Mouse (Mus musculus): ENCODE measurements at regions not wholly inside any gene's neighbourhood (a gene's known extent, or its start where the extent isn't known, plus 50 kb on each side); places are given as distances from the start of the nearest gene placed in this dataset.
A peak's percentile ranks its signal among the peaks of the same experiment; 100 is the strongest.

DNA sequence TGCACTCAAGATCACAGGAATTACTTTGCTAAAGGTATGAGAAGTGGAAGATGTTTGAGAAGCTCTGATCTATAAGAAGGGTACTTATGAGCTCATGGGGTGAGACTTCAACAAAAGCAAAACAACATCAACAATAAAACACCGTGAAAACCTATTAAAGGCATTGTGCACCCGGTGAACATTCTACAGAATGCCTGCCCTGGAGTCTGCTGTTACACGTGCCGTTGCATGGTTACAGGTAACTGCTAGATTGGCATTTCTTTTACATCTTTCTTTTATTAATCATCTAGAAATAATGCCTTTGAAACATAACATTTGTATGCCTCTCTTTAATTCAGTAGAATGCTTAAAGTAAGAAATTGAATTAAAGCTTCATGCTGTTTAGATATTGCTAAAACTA lies 661.0 kb downstream of the Pcdh18 start:
- DNase-seq (ENCODE audit: low read depth, low spot score): no peak

DNA sequence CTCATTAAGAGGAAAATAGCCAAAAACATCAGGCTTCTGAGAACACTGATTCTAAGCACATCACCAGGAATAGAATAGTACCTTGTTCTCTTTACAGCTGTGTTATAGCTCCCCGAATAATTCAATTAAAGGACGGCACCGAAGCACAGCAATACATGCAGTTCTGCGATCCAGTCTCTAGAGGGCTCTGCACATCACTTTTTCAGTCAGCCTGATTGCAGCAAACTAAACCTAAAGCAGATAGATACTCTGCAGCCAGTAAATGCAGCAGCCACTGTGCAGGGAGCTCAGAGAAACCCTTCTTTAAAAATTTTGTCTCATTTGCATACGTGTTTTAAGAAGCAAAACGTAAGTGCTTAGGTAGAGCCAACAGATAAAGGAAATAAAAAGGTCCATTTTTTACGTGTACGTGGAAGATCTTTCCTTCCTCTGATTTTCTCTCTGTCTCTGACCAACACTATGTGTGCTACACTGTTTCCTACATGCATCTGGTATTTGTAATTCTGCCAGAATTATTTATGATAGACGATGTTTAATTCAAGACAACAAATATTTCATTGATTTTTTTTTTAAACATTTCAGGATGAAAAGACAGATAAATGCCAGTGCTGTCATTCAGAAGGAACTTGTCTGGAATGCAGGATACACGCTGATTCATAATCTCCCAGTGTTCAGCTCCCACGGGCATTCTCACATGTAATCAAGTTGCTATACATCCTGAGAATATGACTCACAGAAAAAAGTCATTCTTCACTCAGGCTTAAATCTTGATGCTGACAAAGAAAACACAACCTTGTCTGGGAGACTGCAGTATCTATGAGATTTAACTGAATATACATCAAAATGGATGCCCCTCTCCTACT lies 663.1 kb downstream of the Pcdh18 start:
- DNase-seq (ENCODE audit: low read depth, low spot score): peak; percentile 1

DNA sequence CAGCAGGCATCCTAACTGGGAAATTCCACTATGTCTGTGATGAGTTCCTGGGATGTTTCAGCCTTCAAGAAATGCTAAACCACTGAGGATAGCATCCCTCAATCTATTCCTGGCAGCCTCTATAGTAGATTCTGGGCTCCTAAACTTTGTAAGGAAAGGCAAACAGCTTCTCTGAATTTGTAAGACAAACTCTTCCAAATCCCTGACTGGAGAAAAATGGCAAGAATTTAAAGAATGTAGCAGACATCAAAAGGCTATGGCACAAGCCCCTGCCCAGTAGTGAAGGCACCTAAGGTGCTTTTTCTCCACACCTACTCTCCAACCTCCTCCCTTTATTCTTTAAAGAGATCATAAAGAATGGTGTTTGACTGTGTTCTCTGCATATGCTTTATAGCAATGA lies 688.3 kb downstream of the Pcdh18 start:
- DNase-seq (ENCODE audit: low read depth, low spot score): no peak

DNA sequence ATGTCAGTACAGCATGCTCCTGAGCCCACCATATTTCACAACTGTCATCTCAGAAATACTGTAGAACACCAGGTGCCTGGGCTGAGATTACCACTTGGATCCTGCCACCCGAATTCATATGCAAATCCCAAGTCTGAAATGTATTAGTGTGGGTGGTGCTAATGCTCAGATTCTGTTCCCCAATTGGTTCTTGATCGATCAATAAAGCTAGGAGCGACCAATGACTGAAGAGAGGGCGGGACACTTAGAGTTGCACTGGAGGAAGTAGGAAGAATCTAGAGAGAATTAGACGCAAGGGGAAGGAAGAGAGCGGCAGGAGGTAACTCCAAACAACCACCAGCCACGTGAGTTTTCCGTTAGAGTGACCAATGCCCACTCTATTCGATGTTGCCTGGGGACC lies 695.0 kb downstream of the Pcdh18 start:
- DNase-seq (ENCODE audit: low read depth, low spot score): no peak

DNA sequence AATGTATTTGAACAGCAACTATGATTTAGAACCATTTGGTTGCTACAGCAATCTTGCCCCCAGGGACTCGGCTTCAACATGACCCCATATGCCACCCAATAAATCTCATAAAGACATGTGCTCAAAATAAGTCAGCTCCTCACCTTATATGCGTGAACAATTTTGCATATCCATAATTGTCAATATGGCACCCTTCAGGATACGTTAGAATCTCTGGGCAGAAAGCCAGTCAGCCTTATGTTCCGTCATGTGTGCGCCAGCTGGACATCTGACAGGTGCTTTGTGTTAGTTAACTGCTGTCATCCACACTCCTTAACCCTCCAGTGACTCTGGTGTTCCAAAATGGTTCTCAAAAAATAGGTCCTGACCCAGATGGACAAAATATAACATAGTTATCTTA lies 724.1 kb downstream of the Pcdh18 start:
- DNase-seq (ENCODE audit: low read depth, low spot score): no peak

DNA sequence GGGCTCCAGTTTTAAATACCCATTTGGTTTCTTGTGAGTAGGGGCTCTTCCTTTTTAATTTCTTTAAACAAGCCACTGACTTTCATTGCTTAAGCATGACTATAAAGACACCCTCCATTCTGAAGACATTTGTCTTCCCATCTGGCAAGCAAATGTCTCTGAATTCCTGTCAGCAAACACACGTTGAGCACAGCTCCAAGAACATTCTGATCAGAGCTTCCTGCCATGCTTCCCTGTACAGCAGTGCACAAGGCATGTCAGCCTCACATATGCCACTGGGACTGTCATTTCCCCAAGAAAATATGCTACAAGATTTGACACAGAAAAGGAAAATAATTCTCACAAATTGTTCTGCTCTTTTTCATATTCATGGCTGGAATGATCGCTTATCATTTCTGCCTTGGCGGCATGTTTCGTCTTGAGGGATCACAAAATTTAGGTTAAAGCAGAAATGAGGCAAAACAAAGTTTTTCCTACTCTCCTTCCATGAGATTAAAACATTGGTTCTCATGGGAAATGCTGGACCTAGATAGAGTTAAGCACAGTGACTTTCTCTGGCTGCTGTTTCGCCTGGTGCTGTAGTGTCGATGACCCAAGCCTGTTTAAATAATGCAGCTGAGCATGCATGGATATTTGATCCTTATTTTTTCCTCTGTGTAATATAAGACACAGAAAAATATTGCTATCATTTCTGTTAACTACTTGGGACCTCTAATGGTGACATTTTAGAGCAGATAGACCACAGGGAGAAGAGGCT lies 747.7 kb downstream of the Pcdh18 start:
- DNase-seq (ENCODE audit: low read depth, low spot score): no peak

Measured in CD4-positive, CD25-positive, alpha-beta regulatory T cell, adult 2 months (primary cell).